Mouse (Mus musculus): ENCODE data around the gene Tmem132d.

Gene Tmem132d

DNA sequence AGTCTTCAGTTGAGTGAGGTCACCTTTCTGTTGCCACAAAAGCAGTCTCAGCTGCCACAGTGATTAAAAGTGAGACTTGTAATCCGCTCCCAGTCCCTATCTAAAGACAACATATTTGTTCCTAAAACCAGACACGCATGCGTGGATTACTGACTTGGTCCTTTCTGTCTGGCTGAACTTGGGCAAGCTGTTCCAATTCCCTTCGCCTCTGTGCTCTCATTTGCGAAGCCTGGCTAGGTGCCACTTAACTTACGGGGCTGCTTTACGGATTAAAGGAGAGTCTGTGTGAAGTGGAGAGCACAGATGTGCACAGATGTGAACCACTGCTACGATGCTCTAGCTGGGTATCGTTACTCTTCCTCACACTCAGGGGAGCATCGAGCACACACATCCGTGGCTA is 518.7 kb downstream of the Tmem132d start:
- no peak for DNase-seq

DNA sequence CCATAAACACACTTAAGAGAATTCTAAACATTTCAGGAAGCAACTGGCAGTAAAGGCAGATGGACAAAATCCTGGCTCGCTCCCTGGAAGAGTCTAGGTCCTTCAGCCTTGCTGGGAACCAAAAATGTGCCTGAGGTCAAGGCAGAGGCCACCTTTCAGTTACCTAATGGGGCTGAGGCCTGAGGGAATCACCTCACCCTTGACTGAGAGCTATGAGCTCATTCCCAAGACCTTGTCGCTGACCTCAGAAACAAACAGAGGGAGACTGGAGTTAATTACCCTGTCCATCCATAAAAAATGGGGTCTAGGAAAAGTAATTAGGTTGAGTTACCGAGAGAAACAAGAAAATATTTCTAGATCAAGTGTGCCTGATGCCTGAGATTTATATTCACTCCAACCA is 521.3 kb downstream of the Tmem132d start:
- no peak for DNase-seq

DNA sequence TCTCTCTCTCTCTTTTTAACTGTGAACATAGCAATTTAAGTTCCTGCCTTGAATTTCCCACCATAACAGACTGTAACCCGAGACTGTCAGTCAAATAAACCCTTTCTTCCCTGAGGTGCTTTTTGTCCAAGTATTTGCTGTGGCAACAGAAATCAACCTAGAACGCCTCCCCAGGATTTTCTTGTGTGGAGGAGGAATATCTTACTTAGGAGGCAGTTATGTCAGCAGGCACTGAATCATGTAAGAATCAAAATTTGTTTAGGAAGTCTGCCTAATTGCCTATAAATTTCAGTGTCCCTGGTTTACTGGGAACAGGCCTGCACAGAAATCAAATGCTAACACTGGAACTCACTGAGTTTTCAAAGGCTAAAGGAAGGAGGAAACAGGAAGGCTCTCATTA is 522.5 kb downstream of the Tmem132d start:
- no peak for DNase-seq

DNA sequence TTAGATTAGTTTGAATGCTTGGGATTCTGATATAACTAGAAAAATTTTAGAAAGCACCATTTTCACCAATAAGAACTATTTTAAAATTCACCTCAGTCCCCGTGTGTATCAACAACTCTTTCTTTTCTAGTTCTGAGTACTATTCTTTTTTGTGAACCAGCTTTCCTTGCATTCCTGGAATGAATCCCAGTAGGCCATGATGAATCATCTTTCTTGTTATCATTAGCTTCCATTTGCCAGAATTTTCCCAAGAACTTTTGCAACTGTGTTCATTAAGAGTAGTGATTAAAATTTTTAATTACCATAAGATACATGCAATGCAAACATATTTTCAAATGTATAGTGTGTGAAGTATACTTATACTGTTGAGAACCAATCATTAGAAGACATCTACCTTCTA is 537.7 kb downstream of the Tmem132d start:
- no peak for DNase-seq

DNA sequence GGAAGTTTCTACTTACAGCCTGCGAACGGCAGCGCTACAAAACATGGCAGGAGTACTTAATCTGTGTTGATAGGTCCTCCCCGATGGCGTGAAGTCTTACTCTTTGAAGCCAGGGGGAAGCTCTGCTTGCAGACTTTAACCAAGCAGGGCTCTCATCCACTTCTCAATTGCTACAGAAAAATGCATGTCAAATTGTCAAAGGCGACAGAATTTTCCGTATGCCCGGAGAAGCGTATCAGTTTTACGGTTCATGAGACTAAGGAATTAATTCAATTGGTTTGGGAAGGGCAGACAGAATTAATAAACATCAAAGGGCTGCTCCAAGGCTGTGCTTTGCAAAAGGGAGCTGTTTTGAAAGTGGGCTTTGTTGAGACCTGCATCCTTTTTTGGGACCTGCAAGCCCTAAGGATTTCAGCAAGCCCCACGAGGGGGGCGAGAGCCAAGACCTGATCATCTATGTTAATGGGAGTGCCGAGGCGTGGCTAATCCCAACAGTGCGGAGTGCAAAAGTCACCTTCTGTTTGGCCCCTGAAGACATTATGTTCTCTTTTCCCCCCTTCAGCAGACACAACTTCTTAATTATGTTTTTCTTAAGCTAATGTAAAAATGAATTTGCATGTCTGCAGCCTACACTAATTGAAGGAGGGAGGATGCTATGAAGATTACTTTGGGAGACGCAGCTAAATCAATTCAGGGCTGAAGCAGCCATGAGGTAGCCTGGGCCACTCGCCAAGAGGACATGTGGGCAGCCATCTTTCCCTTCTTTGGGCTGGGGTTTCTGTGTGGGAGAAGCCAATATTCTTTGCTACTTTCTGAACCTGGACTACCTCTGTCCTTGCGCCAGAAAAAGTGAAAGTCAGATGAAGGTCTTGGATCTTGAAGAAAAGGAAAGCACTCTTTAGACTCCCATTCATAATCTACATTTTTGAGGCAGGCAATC is 547.0 kb downstream of the Tmem132d start:
- peak; percentile 17 for DNase-seq

DNA sequence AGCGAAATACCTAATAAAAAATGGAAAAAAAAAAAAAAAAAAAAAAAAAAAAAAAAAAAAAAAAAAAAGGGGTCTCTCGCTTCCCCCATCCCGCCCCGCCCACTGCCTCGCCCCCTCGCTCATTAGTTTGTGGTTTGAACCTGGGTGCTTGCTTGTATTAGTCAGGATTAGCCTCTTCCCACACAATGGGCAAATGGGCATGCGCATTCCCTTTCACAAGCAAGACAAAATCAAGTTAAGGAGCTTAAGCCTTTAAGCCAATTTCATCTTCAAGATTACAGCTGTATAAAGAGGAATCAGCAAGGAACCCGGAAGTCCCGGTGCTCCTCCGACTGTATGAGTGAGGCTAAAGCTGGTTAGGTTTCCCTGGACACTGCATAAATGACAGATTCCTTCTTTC is 549.9 kb downstream of the Tmem132d start:
- no peak for DNase-seq

DNA sequence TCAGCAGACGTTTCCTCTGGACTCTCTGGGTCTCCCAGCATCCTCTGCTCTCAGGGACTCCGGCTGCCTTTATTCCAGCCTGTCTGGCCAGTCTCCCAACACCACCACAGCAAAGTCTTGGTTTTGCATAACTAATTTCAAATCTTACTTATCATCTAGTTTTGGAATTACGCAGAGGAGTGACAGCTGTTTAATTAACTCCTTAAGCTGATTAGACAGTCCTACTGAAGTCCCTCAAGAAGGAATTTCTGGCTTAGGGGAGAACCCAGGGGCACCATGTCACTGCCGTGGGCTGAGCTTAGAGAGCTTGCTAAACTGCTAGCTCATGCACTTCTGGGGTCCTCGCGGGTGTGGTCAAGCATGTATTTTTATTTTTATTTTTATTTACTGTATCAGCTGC is 558.4 kb downstream of the Tmem132d start:
- DNase-seq: no peak

DNA sequence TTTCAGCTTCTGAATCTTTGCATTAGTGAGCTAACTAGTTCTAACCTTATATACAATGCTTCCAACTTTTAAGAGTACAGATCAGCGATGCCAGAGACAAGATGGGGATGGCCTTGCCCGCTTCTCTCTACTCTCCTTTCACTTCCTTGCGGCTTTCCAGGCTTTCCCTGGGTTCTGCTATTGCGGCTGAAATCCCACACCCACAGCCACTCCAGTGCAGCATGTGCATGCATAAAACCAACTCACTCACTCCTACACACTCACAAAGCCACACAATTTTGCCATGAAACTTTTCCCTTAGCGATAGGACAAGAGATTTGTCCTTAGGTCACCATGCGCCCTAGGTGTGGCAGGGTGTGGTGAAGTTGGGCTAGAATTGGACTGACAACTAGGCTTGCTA is 567.7 kb downstream of the Tmem132d start:
- DNase-seq: no peak

DNA sequence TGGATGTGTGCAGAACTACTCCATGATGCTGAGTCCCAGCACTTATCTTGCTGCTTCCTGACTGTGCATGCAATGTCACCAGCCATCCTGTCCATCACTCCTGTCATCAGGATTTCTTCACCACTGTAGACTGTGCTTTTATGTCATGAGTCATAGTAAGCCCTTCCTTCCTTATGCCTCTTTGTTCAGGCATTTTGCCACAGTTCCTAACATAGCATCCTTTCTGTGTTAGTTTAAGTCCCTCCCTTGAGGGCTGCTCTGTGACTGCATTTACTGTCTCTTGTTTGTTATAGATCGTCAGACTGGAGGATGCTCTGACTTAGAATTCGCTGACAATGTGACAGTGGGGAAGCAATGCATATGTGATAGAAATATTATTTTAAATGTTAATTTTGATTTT is 573.2 kb downstream of the Tmem132d start:
- no peak for DNase-seq

DNA sequence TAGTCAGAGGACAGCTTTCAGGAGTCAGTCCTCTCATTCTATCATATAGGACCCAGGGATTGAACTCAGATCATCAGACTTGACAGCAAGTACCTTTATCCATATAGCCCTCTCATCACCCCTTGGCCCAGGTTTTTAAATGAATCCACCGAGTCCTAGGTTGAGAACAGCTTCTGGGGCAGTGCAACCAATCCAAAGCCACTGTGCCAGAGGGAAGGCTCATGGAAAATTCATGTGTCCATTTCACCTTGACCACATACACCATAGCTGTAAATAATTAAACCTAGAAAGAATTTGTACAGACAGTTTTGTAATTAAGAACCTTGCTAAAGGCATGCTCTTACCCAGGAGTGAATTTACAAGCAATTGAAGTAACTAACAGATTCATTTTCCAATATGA is 580.6 kb downstream of the Tmem132d start:
- DNase-seq: no peak

DNA sequence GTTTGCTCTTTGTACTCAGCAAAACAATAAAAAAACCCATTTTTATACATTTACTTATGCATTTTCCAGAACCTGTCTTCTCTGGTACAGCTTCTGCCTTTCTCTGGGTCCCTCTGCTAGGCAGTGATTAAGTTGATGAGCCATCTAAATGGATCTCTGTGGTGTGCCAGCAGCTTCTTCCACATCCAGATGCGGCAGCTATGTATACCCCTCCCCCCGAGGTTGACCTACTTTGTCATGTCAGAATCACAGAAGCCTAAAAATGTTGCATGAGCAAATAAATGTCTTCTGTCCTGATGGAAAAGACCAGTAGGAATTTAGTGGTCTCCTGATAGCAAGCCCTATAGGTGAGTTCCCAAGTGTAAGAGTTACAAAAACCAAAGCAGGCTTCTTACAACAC is 601.1 kb downstream of the Tmem132d start:
- DNase-seq: no peak

DNA sequence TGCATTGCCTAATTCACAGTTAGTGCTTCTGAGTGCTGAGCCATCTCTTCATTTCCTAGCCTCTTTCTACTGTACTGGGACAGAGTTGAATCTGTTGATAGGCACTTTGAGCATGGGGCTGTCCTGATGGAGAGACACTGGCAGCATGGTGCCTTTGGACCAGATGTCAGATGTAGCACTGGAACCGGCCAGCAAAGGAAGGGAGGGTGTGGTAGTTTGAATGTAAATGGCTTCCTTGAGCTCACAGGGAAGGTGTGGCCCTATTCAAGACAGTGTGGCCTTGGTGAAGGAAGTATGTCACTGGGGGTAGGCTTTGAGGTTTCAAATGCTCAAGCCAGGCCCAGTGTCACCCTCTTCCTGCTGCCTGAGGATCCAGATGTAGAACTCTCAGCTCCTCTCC is 602.0 kb downstream of the Tmem132d start:
- DNase-seq: no peak

DNA sequence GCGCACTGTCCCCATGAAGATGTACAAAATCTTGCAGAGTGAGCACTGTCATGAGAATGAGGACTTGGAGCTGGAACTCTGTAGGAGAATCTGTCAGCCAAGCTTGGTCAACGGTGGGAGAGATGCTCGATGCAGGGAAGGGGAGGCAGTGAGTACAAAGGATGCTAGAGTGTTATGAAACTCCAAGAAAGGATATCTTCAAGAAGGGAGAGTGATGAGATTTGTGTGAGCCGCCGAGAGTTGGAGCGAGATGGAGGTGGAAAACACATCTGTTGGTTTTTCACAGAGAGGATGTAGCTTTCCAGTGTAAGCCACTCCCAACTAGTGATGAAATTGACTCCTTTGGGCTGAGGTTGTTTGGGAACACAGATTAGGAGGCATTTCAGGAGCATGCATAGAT is 604.1 kb downstream of the Tmem132d start:
- DNase-seq: no peak

DNA sequence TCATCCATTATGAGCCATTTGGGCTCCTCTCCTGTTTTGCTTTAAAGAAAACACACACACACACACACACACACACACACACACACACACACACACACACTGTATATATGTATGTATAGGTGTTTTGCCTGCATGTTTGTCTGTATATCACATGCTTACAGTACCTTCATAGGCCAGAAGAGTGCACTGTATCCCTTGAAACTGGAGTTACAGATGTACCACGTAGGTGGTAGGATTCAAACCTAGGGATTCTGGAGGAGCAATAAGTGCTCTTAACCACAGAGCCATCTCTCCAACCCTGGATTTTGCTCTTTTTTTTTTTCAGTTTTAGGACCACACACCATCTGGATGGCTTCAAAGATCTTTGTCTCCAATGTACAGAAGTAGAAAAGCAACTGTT is 610.9 kb downstream of the Tmem132d start:
- DNase-seq: no peak

DNA sequence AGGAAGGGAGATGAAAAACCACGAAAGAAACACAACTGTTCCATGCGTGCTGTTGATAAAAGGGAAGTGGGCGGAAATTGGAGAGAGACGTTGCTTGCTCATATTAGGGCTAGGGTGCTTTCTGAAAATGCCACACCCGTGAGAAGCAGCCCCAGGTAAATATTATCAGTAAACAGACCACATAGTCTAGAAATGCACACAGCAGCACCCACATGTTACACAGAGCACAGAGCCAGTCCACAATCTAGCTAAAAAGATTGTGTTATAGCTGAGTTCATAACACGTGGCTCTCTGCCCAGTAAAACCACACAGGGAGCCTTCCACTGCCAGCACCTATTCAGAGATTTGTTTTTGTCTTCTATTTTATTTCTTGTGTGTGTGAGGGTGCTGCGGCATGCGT is 617.6 kb downstream of the Tmem132d start:
- no peak for DNase-seq

DNA sequence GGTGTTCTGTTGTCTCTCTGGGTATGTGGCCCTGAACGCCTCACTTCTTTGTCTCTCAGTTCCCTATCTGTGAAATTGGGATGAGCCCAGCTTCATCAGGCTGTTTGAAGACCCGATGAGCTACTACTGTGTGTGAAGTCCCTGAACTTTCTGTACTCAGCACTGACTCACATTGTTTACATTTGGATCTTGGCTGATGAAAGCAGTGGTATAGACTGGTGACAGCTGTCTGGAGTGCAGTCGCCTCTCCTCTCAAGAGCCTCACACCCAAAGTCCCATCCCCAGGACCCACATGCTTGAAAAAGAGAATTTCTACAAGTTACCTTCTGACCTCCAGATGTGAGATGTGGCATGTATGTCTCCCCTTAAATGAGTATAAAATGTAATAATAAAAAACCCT is 625.5 kb downstream of the Tmem132d start:
- no peak for DNase-seq

DNA sequence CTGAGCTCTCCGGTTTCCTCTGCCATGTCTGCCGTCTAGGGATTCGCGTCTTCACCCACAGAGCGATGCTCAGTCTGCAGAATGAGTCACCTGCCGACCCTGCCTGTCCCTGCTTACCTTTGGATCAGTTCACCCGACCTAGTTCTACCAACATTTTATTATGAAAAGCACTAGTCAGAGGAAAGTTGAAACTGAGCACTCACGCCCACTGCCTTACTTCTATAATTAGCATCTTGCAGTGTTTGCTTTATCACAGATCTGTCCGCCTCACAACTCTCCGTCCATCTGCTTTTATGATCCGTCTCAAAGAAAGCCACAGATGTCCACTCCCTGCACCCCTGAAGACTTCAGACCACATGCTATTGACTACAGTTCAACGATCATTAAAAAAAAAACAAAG is 626.0 kb downstream of the Tmem132d start:
- DNase-seq: no peak

DNA sequence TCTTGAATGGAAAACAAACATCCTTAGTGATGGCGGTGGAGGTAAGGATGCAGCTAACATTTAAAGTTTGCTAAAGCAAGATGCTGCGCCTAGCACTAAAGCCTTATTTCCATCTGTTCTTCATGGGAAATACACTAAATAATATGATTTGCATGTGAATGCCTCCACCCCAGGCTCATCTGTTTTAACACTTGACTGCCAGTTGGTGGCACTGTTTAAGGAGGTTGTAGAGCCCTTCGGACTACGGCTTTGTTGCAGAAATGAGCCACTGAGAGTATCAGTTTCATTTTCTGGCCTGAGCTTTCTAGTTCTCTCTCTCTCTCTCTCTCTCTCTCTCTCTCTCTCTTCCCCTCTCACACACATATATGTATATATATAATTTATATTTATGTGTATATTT is 632.0 kb downstream of the Tmem132d start:
- no peak for DNase-seq

DNA sequence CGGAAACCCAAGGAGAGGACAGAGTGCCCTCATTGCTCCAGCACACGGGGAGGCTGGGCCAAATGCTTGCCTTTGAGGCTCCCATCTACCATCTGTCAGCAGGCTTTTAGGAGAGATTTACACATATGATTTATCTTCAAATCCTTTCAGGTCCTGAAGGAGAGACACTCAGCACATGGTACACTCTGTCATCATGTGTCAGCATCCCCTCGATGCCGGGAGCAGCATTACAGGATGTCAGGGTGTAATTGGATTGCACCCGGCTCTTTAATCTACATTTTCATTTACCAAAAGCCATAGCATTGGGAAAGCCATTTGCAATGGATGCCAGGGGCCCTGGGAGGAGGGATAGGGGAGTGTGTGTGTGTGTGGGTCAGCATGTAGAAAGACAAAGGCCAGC is 651.7 kb downstream of the Tmem132d start:
- no peak for DNase-seq

DNA sequence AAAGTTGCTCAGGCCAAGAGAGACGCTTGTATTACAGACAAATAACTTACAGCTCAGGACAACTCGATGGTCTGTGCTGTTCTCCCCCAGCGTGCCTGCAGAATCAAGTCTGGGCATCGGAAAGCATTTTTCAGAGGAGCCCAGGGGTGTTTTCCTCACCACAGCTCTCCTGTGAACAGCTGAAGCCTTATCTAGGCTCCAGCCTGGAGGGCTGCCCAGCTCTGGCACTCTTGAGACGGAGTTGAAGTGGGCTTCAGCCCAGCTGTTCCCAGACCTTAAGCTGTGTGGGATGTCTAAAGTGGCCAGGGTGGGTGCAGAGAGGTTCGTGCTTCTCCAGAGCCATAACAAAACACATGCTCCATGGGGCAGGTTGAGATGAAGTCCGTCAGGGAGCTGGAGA is 657.1 kb downstream of the Tmem132d start:
- DNase-seq: no peak

DNA sequence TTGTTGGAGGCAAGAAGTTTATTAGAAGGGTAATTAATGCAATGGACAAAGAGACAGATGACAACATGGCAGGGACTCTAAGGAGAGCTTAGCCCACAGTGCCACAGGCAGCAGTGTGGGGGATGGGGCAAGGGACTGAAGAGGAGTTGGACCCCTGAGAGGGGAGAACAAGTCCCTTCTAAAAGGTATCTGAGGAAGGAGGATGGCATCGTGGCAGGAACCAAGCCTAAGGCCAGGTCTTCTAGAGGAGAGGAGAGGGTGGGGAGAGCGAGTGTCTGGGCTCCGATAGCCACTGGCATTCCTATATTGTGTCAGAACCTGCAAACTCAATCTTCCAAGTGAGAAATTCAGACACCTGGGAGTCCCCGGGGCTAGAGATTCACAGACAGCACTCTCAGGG is 674.3 kb downstream of the Tmem132d start:
- DNase-seq: no peak

DNA sequence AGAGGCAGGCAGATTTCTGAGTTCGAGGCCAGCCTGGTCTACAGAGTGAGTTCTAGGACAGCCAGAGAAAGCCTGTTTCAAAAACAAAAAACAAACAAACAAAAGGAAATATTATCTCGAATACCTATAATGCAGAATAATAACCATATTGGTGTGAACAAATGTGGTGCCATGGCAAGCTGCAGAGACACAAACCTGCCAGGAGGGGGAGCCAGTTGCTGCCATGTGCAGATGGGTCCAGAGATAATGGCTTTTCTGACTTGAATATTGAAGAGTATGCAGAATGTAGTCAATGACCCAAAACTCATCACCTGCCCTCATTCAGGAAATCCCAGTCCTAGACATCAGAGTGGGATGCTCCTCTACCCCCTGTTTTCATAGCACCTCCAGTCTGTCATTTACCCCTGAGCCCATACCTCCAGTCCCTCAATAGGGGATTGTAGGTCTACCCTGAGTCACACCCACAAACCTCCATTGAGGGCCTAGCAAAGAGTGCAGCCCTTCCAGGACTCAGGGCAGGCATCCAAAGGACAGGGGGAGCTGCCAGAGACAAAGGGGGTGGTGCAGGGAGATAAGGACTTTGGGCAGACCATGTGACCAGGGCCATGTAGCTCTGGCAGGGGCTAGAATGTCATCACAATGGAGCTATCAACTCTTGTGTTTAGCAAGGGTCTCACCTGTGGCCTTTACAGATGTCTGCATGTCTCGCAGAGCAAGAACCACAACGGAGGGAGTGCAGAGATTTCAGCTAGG is 676.0 kb downstream of the Tmem132d start:
- DNase-seq: no peak

DNA sequence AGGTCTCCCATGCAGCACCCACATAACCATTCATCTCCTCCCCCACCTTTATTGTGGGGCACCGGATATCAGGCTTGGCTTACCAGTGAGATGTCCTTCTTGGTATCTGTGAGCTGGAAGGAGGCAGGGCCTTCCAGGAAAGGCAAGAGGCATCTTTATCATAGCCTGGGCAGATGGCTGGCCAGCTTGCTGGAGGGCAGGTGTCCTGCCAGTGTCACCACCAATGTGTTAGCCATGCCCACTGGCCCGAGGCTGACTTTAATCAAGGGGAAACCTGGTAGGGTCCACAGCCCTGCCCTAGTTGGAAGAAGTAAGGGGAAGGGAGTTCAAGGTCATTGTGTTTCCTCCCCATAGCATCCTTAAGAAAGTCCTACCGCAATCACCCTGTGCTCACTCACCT is 676.9 kb downstream of the Tmem132d start:
- no peak for DNase-seq

DNA sequence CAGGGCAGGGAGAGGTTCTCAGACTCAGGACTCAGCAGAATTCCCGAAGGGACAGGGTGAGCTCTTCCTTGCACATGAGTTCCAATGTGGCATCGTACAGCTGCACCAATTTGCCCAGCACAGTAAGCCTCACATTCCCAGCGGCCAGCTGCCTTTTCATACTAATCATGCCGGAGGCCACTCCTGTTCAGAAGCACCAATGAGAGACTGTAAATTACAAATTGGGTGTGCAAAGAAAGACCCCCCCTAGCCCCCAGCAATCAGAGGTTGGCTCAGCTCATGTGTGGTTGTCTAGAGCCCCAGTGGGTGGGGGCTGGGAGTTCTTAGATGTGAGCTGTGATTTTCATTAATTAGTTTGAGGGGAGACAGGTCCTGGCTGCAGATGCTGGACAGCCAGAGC is 677.3 kb downstream of the Tmem132d start:
- no peak for DNase-seq

Data from layer of hippocampus, adult 9-11 months (tissue).